Mouse (Mus musculus) limb, embryonic 12.5 days (tissue): Measurements from ENCODE around the gene Mt1. TPM values are rescaled to one million over a fixed set of nuclear protein-coding genes. Genes with fewer than 3 reads are reported as not detected.
"Not testable (repeated sequence)": the region's sequence is repeated elsewhere in the genome, so short reads cannot be mapped to it uniquely, and the experiment has no call there.

Experiments
- ATAC-seq: fragments of 200-750 bp; cut with Nextera tagmentation; 2 replicates; pipeline ENCODE4 v1.8.0; 2017; ENCODE audit warnings: low read depth, moderate TSS enrichment; ENCODE audit not compliant: insufficient number of reproducible peaks, insufficient read depth, low FRiP score, low TSS enrichment
- H3K27ac ChIP-seq: fragments of 300-500 bp; sonication (generic); 2 replicates; pipeline ENCODE4 v1.5.1; 2016; ENCODE audit warnings: mild to moderate bottlenecking, moderate library complexity
- H3K27me3 ChIP-seq: fragments of 300-500 bp; sonication (generic); 2 replicates; pipeline ENCODE4 v1.6.1; 2016; ENCODE audit warnings: mild to moderate bottlenecking, moderate library complexity
- H3K36me3 ChIP-seq: fragments of 300-500 bp; sonication (generic); 2 replicates; pipeline ENCODE4 v1.6.1; 2016; ENCODE audit warnings: mild to moderate bottlenecking, moderate library complexity
- H3K4me1 ChIP-seq: fragments of 300-500 bp; sonication (generic); replicated peaks from 2 replicates; pipeline ENCODE4 v1.6.1; 2016
- H3K4me2 ChIP-seq: fragments of 300-500 bp; sonication (generic); 2 replicates; pipeline ENCODE4 v1.6.1; 2016; ENCODE audit warnings: mild to moderate bottlenecking, moderate library complexity
- H3K4me3 ChIP-seq: fragments of 300-500 bp; sonication (generic); replicated peaks from 2 replicates; pipeline ENCODE4 v1.5.1; 2016; ENCODE audit warnings: mild to moderate bottlenecking
- H3K9ac ChIP-seq: fragments of 300-500 bp; sonication (generic); replicated peaks from 2 replicates; pipeline ENCODE4 v1.6.1; 2016; ENCODE audit warnings: mild to moderate bottlenecking, moderate library complexity
- H3K9me3 ChIP-seq: fragments of 300-500 bp; sonication (generic); 2 replicates; pipeline ENCODE4 v1.6.1; 2016; ENCODE audit warnings: mild to moderate bottlenecking, moderate library complexity
- WGBS: fragments of 180-500 bp; shearing (Covaris S2); methylation state at CpG from one replicate; pipeline ENCODE4 v1.1.7; 2016; 5-methylcytosine and 5-hydroxymethylcytosine counted together
- polyA plus RNA-seq: library from polyadenylated mRNA; unstranded; fragments of >200 nt; fragmentation: Nextera tagmentation; extraction: Ambion mirVana; gene quantifications from 2 replicates; pipeline ENCODE4 v1.2.1, GENCODE M21; 2016

Mt1 gene
- 43.6 and 53.6 TPM in 2 replicates for polyA plus RNA-seq

- Histone ChIP-seq H3K9ac (no peak within 1 kb of the TSS; the same call in 1 of the 2 replicates), H3K9me3 (no peaks in the 10 kb centered on the region), H3K36me3 (no peaks in the 10 kb centered on the region), H3K4me1 (peaks cover 31% of the 10 kb centered on the region), H3K4me2 (peak within 1 kb of the TSS; percentile 69), H3K4me3 (peak within 1 kb of the TSS; percentile 41), H3K27ac (no peak within 1 kb of the TSS), H3K27me3 (peaks cover 97% of the 10 kb centered on the region)
- WGBS = under 1% methylated on average over 50 of the region's 50 CpGs
- ATAC-seq = no peak
These were observed at the start of gene Mt1 for GRCm38 (mm10) chr8:94178857-94179712. Gene Mt1, plus strand, starts transcription at chr8:94179082.

DNA sequence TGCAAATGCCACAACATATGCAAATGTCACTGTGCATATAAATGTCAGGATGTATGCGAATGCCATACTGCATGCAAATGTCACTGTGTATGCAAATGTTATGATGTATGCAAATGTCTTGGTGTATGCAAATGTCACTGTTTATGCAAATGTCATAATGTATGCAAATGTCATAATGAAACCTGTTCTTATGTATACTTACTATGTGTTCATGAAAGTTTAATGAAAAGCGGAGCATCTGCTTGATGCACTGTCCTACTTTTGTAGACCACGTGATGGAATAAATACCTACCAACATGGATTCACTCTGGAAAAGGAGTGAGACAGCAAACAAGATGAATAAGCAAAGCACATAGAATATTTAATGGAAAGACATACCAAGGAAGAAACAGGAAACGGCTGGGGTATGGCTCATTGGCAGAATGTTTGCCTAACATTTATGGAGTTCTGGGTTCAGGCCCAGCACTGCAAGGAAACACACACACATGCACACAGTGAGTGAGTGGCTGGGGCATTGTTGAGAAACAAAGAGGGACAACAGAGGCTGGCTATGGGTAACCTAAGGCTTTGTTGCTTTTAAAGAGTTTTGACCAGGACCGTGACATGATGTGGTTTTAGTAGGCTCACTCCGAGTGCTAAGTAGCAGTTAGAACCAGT, 49.6 kb upstream of the Mt1 start:
- H3K4me1 ChIP-seq = no peaks in the 10 kb centered on the region
- no peak overlapping the region for H3K4me3 ChIP-seq
- H3K36me3 ChIP-seq = no peaks in the 10 kb centered on the region
- no peak overlapping the region for H3K9ac ChIP-seq
- no peak overlapping the region for H3K4me2 ChIP-seq
- peaks cover 5% of the 10 kb centered on the region; the same call in 1 of the 2 replicates for H3K27me3 ChIP-seq
- H3K27ac ChIP-seq = no peak overlapping the region
- H3K9me3 ChIP-seq = 0 out of 2 replicates have a peak, but pooled peaks cover 4% of the 10 kb centered on the region
- WGBS = 88% methylated on average over 6 of the region's 6 CpGs
- ATAC-seq = no peak

GRCm38 (mm10) chr8:94130126-94130525, 48.8 kb upstream of the Mt1 start:
- no peaks in the 10 kb centered on the region for H3K36me3 ChIP-seq
- H3K4me2 ChIP-seq = no peak overlapping the region
- 0 out of 2 replicates have a peak, but pooled peaks cover 4% of the 10 kb centered on the region for H3K9me3 ChIP-seq
- ATAC-seq = no peak
- no peak overlapping the region for H3K4me3 ChIP-seq
- H3K4me1 ChIP-seq = no peaks in the 10 kb centered on the region
- H3K27ac ChIP-seq = no peak overlapping the region
- WGBS = 90% methylated on average over 4 of the region's 4 CpGs
- no peak overlapping the region for H3K9ac ChIP-seq
- no peaks in the 10 kb centered on the region for H3K27me3 ChIP-seq

- peaks cover 9% of the 10 kb centered on the region for H3K4me1 ChIP-seq
- H3K9me3 ChIP-seq = 0 out of 2 replicates have a peak, but pooled peaks cover 4% of the 10 kb centered on the region
- no peak overlapping the region for H3K4me2 ChIP-seq
- no peaks in the 10 kb centered on the region for H3K36me3 ChIP-seq
- no peaks in the 10 kb centered on the region for H3K27me3 ChIP-seq
- H3K4me3 ChIP-seq = no peak overlapping the region
- H3K27ac ChIP-seq = no peak overlapping the region
- no peak overlapping the region for H3K9ac ChIP-seq
- WGBS = 59% methylated on average over 5 of the region's 5 CpGs
- ATAC-seq = no peak
These were observed 46.8 kb upstream of the Mt1 start for GRCm38 (mm10) chr8:94132096-94132495.

DNA sequence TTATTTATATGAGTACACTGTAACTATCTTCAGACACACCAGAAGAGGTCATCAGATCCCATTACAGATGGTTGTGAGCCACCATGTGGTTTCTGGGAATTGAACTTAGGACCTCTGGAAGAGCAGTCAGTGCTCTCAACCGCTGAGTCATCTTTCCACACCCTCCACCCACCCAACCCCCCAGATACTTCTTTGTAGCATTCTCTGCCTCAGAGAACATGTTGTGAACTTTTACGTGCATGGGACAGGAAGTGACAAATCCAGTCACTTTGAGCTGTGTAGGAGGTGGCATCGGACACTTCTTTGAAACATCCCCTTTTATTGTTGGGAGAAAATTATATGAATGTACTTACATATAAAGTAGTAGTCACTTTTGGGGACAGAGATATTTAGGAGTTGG, 44.3 kb upstream of the Mt1 start:
- not testable (repeated sequence) for H3K27me3 ChIP-seq, H3K9me3 ChIP-seq, H3K27ac ChIP-seq, H3K36me3 ChIP-seq, H3K9ac ChIP-seq, ATAC-seq, H3K4me3 ChIP-seq, H3K4me2 ChIP-seq
- 62% methylated on average over 3 of the region's 3 CpGs for WGBS
- peaks cover 14% of the 10 kb centered on the region for H3K4me1 ChIP-seq

DNA sequence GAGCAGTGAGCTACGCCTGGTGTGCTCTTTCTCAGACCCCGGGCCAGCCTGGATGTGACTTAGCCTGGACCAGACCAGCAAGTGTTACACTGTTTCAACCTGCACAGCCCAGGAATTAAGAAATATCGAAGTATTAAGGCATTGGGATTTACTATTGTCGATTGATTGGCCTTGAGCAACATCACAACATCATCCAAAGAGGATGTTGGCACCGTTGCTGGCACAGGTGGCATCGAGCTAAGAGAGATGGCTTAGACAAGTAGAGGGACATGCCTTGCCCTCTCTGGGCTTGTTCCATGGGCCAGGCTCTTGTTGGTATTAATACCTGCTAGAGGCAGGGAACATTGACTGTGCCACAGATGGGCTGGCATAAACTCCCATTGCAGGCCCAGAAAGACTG, 43.3 kb upstream of the Mt1 start:
- Histone ChIP-seq H3K9me3 (0 out of 2 replicates have a peak, but pooled peaks cover 4% of the 10 kb centered on the region), H3K27ac (no peak overlapping the region), H3K4me2 (no peak overlapping the region), H3K9ac (no peak overlapping the region), H3K27me3 (no peaks in the 10 kb centered on the region), H3K36me3 (no peaks in the 10 kb centered on the region), H3K4me3 (no peak overlapping the region), H3K4me1 (peaks cover 14% of the 10 kb centered on the region)
- ATAC-seq = no peak
- 89% methylated on average over 6 of the region's 6 CpGs for WGBS

DNA sequence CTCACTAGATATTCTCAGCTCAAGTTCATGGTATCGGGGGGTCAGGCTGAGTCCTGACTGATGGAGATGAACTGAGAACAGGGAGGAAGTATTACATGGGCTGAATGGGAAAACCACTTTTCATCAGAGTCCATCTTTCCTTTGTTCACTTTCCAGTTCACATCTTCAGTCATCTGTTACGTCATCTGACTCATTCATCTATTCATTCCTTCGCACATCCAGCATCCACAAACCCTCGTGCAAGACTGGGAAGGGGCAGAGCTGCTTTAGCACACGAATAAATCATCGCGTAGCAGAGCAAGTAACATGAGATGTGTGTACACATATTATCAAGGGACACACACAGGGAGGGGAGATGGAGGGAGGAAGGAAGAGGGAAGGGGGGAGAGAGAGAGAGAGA, 42.7 kb upstream of the Mt1 start:
- Histone ChIP-seq H3K27ac (no peak overlapping the region), H3K4me3 (no peak overlapping the region), H3K4me2 (no peak overlapping the region), H3K9me3 (0 out of 2 replicates have a peak, but pooled peaks cover 4% of the 10 kb centered on the region), H3K4me1 (peaks cover 14% of the 10 kb centered on the region), H3K9ac (no peak overlapping the region), H3K36me3 (no peaks in the 10 kb centered on the region), H3K27me3 (no peaks in the 10 kb centered on the region)
- 76% methylated on average over 7 of the region's 7 CpGs for WGBS
- no peak for ATAC-seq

GRCm38 (mm10) chr8:94136933-94137332, 41.9 kb upstream of the Mt1 start, which contains the start of gene Mt4:
Gene Mt4, plus strand, starts transcription at chr8:94137197.
- Histone ChIP-seq H3K9ac (no peak within 1 kb of the TSS), H3K4me2 (no peak within 1 kb of the TSS), H3K27ac (no peak within 1 kb of the TSS), H3K27me3 (no peaks in the 10 kb centered on the region), H3K9me3 (0 out of 2 replicates have a peak, but pooled peaks cover 4% of the 10 kb centered on the region), H3K4me3 (no peak within 1 kb of the TSS), H3K4me1 (peaks cover 14% of the 10 kb centered on the region), H3K36me3 (no peaks in the 10 kb centered on the region)
- 40% methylated on average over 6 of the region's 6 CpGs for WGBS
- no peak for ATAC-seq

- peaks cover 14% of the 10 kb centered on the region for H3K4me1 ChIP-seq
- H3K4me3 ChIP-seq = no peak overlapping the region
- H3K36me3 ChIP-seq = no peaks in the 10 kb centered on the region
- no peak overlapping the region for H3K9ac ChIP-seq
- no peak for ATAC-seq
- H3K27ac ChIP-seq = no peak overlapping the region
- 84% methylated on average over 4 of the region's 4 CpGs for WGBS
- no peaks in the 10 kb centered on the region for H3K27me3 ChIP-seq
- no peak overlapping the region for H3K4me2 ChIP-seq
- H3K9me3 ChIP-seq = no peaks in the 10 kb centered on the region
These were observed 38.6 kb upstream of the Mt1 start for GRCm38 (mm10) chr8:94140266-94140795.

DNA sequence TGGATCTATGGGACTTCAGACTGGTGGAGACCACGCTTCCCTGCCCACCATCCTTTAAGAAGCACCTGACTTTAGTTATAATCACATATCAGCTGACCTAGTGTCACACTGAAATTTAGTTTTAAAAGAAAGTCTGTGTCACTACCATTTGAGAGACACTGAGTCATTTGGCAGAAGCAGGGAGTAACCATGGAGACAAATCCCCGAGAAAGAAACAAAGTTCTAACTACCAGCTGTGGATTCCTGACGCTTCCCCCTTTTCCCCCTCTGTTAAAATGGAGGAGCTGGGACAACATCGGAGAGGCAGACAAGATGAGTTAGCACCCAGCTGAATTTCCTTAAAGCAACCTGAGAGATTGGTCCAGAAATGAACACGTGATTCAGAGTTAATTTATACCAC, 30.6 kb upstream of the Mt1 start:
- H3K4me3 ChIP-seq = no peak overlapping the region
- WGBS = 59% methylated on average over 5 of the region's 5 CpGs
- no peaks in the 10 kb centered on the region for H3K9me3 ChIP-seq
- ATAC-seq = no peak
- no peaks in the 10 kb centered on the region for H3K36me3 ChIP-seq
- no peak overlapping the region for H3K27ac ChIP-seq
- no peak overlapping the region for H3K9ac ChIP-seq
- peaks cover 11% of the 10 kb centered on the region for H3K4me1 ChIP-seq
- peaks cover 28% of the 10 kb centered on the region for H3K27me3 ChIP-seq
- no peak overlapping the region for H3K4me2 ChIP-seq

DNA sequence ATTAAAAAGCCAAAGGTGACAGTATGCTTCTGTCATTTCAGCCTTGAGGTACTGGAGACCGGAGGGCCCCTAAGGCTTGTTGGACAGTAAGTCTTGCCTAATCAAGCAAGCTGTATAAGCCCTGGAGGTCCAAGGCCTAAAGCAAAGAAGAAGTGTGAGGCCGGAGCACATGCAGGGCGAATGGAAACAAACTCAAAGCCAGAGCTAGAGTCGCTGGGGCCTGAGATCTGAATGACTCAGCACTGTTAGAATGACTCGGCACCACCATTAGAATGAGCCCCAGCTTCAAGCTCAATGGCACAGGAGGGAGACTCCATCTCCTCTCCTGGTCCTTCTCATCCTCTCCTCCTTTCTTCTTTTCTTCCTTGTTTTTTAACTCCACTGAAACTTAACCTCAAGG, 28.0 kb upstream of the Mt1 start:
- Histone ChIP-seq H3K27ac (no peak overlapping the region), H3K9me3 (no peaks in the 10 kb centered on the region), H3K9ac (no peak overlapping the region), H3K4me1 (peaks cover 16% of the 10 kb centered on the region), H3K36me3 (no peaks in the 10 kb centered on the region), H3K4me3 (no peak overlapping the region), H3K4me2 (no peak overlapping the region), H3K27me3 (peaks cover 42% of the 10 kb centered on the region)
- ATAC-seq = no peak
- 77% methylated on average over 5 of the region's 5 CpGs for WGBS
